Mouse (Mus musculus) layer of hippocampus, adult 18-20 months (tissue): ENCODE results near the gene Rps6. TPM values are rescaled to one million over a fixed set of nuclear protein-coding genes. Genes with fewer than 3 reads are reported as not detected.
A peak's percentile ranks its signal among the peaks of the same experiment; 100 is the strongest.

Experiments
- DNase-seq, 2 experiments: peaks; one replicate each; pipeline ENCODE4 v3.0.0; 2022; ENCODE audit warnings: low spot score in 2 of 2
- long read RNA-seq: library from polyadenylated mRNA; stranded (forward); transcript quantifications from one replicate; pipeline ENCODE4 v2.0.0, GENCODE M21; 2021
- total RNA-seq, 2 experiments: library from RNA; stranded (reverse); gene quantifications; 2 replicates each; pipeline ENCODE4 v1.2.3; 2021

Rps6 gene
- 100 to 1,000 TPM; 499 to 504 TPM for total RNA-seq
- long read RNA-seq, transcript Rps6-201 (5 exons, 878 nt): major isoform, 68 of 106 reads
- long read RNA-seq, transcript Rps6-204 (4 exons, 1,128 nt): minor isoform, 35 of 106 reads
- long read RNA-seq, partial matches to known transcripts: 0 of 106 reads
- long read RNA-seq, other reads (novel, unspliced or antisense): 3 of 106 reads

DNA sequence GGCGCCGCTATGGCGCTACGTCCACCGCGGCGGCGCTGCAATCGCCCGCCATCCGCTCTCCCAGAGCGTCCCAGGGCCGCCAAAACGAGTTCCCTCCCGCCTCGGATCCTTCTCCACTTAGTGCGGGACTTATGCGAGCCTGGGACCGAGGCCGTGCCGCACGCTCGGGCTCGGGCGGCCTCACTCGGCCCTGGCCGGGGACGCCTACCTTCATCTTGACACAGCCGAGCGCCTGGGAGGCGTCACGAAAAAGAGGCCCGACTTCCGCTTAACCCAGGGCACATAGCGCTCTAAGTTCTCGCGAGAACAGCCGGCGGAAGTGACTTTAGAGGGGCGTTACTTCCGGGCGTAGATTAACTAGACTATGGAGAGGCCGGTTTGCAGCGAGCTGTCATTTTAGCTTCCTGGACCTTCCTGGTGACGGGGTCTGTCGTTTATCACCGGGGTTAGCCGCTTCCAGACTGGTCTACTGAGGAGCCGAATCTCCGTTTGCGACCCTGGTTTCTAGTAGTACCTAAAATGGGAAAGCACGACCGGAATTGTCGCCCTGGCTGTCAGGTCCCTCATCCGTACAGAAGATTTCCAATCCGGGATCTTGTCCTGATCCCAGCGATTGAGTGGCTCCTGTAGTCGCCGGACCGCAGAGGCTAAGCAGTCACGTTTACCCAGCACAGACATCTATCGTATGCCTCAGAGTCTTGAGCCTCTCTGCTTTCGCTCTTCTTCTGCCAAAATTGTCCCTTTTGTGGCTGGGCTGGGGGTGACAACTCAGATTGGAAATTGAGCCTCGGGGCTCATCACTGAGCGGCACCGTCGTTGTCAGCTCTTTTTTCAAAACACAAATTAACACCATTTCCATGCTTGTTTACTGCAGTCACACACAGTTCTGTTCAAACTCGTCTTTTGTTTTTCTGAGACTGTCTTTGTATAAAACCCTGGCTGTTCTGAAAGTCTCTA is at the start of gene Rps6:
Rps6 (minus strand) TSS at position 300 of the 957 bp plus-strand sequence.
- peak; percentile 94 to 99 for DNase-seq

DNA sequence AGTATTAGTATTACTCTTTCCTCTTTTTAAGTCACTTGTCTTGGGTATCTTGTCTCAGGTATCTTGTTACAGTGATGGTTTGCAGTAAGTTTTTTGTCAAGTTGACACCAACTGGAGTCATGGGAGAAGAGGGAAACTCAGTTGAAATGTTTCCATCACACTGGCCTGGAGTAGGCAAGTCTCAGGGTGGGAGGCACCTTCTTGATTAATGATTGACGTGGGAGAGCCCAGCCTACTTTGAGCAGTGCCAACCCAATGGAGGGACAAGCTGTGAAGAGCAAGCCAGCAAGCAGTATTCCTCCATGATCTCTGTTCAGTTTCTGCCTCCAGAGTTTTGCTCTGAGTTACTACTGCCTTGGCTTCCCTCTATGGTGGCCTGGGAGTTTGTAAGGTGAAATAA is 48.7 kb upstream of the Rps6 start:
- no peak for DNase-seq

DNA sequence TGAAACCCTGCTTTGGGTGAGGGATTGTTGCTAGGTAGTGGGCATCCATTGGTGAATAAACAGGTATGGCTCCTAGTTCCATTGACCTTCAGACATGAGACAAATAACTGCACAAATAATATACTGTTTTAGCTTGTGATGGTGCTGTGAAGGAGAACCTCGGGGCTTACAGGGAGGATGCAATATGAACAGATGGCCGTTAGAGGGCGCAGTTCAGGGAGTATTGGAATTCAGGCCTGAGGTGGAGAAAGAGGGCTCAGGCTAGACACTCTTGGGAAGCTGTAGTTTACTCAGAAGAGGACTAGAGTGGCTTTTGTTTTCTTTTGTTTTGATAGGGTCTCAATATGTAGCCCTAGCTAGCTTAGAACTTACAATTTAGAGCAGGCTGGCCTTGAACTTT is 47.8 kb upstream of the Rps6 start:
- no peak for DNase-seq

DNA sequence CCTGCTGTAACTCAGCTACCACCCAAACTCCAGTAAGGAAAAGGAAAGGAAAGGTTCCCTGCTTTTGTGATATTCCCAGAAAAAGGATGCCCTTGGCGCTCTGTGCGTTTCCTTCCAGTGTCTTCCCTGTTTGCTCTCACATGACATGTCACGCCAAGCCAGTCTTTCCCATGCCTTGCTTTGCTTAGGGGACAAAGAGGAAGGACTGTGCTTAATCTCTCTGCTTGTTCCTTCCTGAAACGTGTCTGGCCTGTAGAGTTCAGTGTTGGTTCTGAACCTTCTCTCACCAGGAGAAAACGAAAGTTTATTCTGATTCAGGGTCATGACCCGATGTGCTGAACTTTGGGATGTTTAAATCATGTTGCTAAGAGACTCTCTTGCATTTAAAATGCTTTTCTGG is 45.1 kb upstream of the Rps6 start:
- DNase-seq: no peak

DNA sequence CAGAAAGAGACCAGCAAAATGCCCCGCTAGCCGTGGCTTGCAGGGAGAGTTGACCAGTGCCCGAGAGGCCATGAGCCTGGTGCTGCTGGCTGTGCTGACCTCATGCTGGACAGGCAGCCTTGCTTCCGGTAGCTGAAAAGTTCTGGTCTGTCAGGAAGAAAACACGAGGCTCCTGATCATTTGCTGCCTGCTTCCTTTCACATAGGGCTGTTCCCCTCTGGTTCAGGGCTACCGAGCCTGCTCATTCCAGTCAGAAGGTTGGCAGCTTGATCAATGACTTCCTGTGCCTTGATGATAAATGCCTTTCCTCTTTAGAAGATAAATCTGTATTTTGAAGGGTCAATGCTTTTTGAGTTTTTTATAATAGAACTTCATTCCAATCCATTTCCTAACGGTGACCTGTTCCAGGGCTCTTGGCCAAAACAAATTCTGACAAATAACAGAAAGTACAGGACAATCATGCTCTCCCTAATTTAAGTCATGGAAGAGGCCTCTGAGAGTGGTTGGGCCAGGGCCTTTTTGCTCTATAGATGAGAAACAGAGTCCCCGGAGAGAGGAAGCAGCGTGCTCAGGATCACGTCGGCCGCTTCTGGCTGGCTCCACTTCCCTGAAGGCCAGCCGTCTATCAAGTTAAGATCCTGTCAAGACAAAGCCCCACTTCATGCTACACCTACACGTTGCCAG is 41.7 kb upstream of the Rps6 start:
- DNase-seq: no peak

DNA sequence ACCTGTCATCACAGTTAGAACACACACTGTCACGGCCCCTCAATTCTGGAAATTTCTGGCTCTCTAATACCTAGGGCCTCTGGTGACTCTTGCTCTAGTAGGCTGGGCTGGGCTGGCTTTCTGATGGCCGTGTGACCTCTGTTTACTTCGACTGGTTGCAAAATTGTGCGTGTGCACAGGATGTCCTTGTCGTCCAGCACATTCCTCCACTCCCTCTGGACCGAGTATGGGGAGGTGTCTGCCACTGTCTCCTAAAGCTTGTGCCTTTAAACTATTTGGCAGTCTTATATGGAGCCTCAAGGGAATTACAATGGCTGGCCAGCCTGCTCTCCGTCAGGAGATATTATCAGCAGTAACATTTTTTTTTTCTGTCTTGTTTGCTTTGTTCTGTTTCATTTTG is 40.2 kb upstream of the Rps6 start:
- DNase-seq: no peak

DNA sequence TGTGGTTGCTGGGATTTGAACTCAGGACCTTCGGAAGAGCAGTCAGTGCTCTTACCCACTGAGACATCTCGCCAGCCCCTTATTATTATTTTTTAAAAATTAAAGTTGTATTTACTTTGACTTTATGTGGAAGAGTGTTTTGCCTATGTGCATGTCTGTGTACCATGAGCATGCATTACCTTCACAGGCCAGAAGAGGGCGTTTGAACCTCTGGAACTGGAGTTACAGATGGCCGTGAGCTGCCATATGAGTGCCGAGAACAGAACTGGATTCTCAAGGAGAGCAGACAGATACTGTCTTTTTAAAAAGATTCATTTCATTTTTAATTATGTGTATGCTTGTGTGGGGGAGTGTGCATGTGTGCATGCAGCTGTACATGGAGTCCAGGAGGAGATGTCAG is 30.7 kb upstream of the Rps6 start:
- no peak for DNase-seq

DNA sequence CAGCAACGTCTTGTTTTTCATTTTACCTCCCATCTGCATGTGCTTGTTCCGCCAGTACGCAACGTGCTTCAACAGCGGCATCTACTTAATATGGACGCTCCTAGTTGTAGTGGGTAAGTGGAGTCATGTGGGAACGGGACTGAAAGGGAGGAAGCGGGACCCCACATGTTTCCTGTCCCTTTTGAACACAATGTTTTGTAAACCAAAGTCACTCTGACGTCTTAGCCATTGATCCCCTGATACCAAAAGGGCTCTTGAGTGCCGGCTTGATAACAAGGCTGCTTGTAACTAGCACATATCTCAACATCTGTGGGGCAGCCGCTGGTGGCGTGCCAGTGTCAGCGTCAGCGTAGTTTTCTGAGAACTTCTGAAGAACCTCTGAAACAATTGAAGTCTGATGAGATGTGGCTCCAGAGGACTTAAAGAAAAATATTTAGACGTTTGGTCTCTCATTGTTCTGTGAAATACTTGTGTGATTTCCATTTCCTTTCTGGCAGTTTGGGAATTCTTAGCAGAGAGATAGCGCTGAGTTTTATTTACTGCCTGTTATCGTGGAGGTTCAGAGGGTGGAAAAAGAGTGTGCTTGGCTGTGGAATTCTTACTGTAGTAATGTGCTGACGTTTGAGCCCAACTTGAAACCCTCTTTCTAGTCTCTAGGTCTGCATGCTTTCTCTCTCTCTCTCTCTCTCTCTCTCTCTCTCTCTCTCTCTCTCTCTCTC is 29.1 kb upstream of the Rps6 start:
- DNase-seq: no peak

DNA sequence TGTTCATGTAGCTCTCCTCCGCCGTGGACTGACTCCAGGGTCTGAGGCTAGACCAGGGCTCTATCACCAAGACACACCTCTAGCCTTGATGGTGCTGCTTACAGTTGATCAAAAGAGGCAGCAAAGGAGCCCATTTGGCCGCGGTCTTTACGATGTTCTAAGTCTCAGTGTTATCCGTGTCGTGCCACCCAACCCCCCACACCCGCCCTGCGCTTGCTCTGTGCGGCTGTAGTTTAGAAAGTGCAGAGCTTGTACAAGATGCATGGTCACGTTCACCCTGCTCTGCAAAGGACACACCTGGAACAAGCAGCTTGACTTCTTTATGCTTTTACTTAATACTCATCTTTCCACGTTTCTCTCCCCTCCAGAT is 28.6 kb upstream of the Rps6 start:
- no peak for DNase-seq

DNA sequence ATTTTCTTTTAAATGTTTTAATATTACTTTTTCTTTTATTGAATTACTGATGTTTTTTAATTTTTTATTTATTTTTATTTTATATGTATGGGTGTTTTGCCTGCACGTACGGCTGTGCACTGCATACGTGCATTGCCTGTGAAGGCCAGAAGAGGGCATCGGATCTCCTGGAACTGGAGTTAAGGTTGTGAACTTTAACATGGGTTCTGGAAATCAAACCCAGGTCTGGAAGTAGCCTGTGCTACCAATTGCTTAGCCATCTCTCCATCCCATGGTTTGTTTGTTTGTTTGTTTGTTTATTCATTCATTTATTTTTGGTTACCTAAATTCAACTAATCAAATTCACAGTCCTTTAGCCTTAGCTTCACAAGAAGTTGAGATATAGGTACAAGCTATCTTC is 27.7 kb upstream of the Rps6 start:
- DNase-seq: peak in 1 of 2 experiments; percentile 13

DNA sequence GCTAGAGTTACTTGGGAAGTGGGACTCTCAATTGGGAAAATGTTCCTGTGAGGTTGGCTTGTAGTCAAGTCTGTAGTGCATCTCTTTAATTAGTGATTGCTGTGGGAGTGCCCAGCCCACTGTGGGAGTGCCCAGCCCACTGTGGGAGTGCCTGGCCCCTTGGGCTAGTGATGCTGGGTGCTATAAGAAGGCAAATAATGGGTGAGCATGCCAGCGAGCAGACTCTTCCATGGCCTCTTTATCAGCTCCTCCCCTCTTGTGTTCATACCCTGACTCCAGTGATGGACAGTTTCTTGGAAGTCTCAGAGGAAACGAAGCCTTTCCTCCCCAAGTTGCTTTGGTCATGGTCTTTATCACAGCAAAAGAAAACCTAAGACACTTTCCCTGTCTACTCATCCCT is 25.2 kb upstream of the Rps6 start:
- DNase-seq: no peak

DNA sequence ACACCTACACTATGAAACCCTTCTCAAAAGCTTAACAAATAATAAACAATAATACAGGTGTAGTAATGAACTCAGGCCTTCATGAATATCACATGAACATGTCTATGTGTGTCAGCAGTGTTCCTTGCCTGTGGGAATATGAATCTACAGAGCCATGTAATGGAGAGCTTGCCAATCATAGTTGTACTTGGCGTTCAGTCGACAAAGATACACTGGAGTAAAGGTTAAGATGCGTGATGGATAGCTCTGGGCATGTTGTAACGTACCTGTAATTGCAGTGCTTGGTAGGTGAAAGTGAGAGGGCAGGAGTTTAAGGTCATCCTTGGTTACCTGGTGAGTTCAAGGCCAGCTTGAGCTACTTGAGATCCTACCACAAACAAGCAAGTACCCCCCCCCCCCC is 24.0 kb upstream of the Rps6 start:
- DNase-seq: no peak

DNA sequence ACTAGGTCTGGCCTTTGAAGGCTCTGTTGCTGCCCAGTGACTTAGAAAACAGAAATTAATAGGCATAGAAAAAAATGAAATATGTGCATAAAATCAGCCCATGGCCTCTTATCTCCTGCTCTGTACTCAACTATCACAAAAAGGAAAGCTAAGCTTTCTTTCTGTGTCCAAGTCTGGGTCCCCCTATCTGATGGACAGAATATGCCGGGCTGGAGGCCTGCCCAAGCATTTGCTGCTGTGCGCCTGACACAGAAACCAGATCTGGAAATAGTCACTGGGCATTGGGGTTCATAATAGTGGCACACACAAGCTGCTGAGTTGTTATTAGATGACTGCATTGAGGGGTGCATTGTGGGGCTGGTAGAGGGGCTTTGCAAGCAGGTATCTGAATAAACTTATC is 22.3 kb upstream of the Rps6 start:
- no peak for DNase-seq

DNA sequence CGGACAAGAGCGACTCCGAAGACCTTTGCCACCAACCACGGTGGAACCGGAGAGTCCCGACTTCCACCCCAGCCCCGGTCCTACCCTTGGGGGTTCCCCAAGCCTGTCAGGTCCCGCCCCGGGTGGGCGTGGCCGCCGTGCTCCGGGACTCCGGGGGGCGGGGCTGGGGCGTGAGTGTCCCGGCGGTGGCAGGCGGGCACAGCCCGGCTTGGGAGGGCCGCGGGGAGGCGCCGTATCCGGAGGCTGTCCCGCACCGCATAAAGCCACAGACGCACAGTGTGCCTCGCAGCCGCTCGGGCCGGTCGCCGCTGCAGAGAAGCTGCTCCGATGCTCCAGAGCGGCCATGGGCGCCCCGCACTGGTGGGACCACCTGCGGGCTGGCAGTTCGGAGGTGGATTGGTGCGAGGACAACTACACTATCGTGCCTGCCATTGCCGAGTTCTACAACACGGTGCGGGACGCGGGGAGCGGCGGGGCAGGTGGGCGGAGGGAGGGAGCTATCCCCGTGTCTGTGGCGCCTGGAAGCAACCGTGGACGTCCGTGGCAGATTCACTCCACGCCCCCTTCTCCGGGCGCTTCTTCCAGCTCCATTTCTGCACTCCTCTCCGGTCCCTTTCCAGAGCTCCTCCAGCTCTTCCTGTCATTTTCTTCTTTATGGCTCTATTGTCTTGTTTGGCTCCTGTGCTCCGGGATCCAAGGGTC is 17.1 kb upstream of the Rps6 start, which contains the start of gene Acer2:
Acer2 (plus strand) TSS at position 251 of the 702 bp plus-strand sequence.
- DNase-seq: peak; percentile 58 to 84

DNA sequence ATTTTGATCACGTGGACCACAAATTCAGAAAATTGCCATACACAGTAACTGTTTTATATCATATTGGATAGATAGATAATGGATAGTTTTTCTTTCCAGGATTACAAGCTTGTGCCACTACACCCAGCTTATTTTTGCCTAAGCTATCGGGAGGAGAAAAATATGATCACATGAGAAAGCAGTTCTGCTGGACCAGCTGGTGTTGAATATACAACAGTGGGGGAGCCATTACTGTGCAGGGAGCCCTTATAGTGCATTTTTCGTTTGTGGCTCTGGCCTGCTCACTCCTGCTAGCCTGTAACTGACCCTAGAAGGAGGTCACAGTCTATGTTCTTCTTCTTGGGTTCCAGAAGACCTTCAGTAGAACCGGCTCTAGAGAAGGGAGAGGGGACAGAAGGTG is 15.9 kb upstream of the Rps6 start:
- DNase-seq: peak; percentile 15 to 66

DNA sequence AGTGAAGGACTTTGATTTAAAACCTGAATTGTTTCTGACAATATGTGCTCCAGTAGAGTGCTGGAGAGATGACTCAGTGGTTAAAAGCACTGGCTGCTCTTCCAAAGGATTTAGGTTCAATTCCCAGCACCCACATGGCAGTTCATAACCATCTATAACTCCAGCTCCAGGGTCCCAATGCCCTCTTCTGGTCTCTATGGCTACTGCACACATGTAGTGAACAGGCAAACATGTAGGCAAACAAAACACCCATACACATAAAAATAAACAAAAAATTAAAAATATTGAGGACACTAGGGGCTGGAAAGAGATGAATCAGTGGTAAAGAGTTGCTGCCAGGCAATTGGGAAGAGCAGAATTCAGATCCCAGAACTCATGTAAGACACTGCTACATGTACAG is 14.8 kb upstream of the Rps6 start:
- DNase-seq: no peak

DNA sequence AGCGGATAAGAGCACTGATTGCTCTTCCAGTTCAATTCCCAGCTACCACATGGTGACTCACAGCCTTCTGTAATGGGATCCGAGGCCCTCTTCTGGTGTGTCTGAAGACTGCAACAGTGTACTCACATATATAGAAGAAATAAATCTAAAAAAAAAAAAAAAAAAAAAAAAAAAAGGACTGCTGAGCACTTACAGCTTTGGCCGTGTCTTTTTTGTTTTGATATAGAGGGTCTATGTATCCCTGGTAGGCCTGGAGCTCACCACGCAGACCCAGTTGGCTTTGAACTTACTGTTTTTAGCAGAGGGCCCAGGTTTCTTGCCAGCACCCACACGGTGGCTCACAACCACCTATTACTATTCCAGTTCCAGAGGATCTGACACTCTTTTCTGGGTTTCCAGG is 6.9 kb upstream of the Rps6 start:
- DNase-seq: no peak

DNA sequence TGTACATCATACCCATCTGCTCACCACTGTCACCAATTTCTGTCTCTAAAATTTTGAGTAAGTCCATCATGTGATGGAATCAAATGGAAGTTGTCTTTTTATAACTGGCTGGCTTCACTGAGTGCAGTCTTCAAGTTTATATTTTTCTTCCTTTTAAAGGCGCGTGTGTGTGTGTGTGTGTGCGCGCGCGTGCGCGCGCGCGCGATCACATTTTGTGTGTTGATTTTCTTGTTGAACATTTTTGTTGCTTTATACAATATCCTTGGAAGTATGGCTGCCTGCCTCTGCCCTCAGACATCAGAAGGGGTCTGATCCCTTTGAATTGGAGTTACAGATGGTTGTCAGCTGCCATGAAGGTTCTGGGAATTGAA is 843 bp upstream of the Rps6 start:
- DNase-seq: no peak

DNA sequence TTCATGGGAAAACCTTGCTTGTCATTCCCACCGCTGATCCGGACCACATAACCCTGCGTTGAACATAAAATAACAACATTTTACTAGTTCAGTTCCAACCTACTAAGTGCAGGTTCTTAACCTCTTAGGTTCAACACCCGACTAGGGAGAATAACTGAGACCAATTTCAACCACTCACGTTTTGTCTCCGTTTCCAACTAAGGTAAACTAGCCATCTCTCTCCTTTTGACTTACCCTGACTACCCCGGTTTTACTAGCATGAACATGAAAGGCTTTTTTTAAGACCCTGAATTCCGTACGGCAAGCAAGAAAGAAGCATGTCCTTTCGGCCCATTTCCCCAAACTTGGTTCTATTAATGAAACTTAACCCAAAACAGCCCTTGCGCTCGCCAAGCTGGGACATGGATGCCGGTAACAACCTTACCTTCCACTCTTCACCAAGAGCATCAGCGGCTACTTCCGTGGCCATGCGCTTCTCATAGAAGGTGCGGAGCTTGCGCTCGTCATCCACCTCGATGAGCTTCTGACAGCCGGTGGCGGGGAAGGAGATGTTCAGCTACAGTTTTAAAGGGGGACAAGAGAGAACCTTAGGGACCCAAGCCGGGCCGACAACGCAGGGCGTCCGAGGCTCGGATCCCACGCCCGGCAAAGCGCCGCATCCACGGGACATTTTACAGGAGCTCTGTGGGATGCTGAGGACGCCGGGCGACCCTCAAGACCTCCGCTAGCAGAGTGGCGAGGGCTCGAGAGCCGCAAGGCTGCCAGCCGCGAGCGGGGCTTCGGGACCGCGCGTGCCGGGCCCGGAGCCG is 704 bp downstream of the Rps6 start:
- DNase-seq: no peak
